Mouse (Mus musculus) frontal cortex, postnatal 36 days (tissue): ENCODE measurements around the gene Atp5j.

Experiments
- DNase-seq, 2 experiments: peaks; one replicate each; pipeline ENCODE4 v3.0.0; 2022; ENCODE audit warnings: low spot score in 2 of 2

Gene Atp5j

GRCm38 (mm10) chr16:84835441-84835822, at the start of gene Atp5j:
Atp5j (minus strand) TSS chr16:84835625.
- peak; percentile 82 to 86 for DNase-seq

GRCm38 (mm10) chr16:84884572-84884971, 49.1 kb upstream of the Atp5j start:
- no peak for DNase-seq

- no peak for DNase-seq
Observed at GRCm38 (mm10) chr16:84881754-84882321, 46.4 kb upstream of the Atp5j start.

- no peak for DNase-seq
Observed at GRCm38 (mm10) chr16:84881168-84881567, 45.7 kb upstream of the Atp5j start.

- DNase-seq: peak; percentile 64 to 79
Observed at GRCm38 (mm10) chr16:84879146-84879545, 43.7 kb upstream of the Atp5j start.

- DNase-seq: peak in 1 of 2 experiments; percentile 8
Observed at GRCm38 (mm10) chr16:84876082-84876481, 40.7 kb upstream of the Atp5j start.

GRCm38 (mm10) chr16:84875718-84876035, 40.3 kb upstream of the Atp5j start:
- peak; percentile 22 to 61 for DNase-seq

- DNase-seq: peak; percentile 50 to 66
Observed at GRCm38 (mm10) chr16:84875012-84875717, 39.7 kb upstream of the Atp5j start.

- no peak for DNase-seq
Observed at GRCm38 (mm10) chr16:84873805-84874204, 38.4 kb upstream of the Atp5j start.

- DNase-seq: no peak
Observed at GRCm38 (mm10) chr16:84864656-84865055, 29.2 kb upstream of the Atp5j start.

- DNase-seq: no peak
Observed at GRCm38 (mm10) chr16:84853492-84853891, 18.1 kb upstream of the Atp5j start.

GRCm38 (mm10) chr16:84838576-84838975, 3.2 kb upstream of the Atp5j start:
- no peak for DNase-seq

GRCm38 (mm10) chr16:84835823-84836743, 658 bp upstream of the Atp5j start:
- peak in 1 of 2 experiments; percentile 30 for DNase-seq

GRCm38 (mm10) chr16:84834745-84835440, 532 bp downstream of the Atp5j start, which contains the start of gene Gabpa:
Gabpa (plus strand) TSS chr16:84834925.
- DNase-seq: peak; percentile 91 to 94

- DNase-seq: no peak
Observed at GRCm38 (mm10) chr16:84834344-84834743, 1.1 kb downstream of the Atp5j start.

GRCm38 (mm10) chr16:84832736-84833135, 2.7 kb downstream of the Atp5j start:
- no peak for DNase-seq

- DNase-seq: no peak
Observed at GRCm38 (mm10) chr16:84831696-84832095, 3.7 kb downstream of the Atp5j start.

GRCm38 (mm10) chr16:84825009-84825408, 10.4 kb downstream of the Atp5j start:
- DNase-seq: no peak

- peak in 1 of 2 experiments; percentile 45 for DNase-seq
Observed at GRCm38 (mm10) chr16:84817423-84817822, 18.0 kb downstream of the Atp5j start.

- no peak for DNase-seq
Observed at GRCm38 (mm10) chr16:84814511-84814910, 20.9 kb downstream of the Atp5j start.

- DNase-seq: no peak
Observed at GRCm38 (mm10) chr16:84813852-84814251, 21.6 kb downstream of the Atp5j start.

GRCm38 (mm10) chr16:84810254-84810653, 25.2 kb downstream of the Atp5j start:
- DNase-seq: no peak
